Mouse (Mus musculus) olfactory bulb, adult 2 months (tissue): ENCODE data around the gene Syn1.

Experiments
- CTCF ChIP-seq: fragments of 200-500 bp; IDR thresholded peaks from 2 replicates; pipeline ENCODE4 v1.5.1; 2012; ENCODE audit warnings: low read depth, mild to moderate bottlenecking, low read length, moderate library complexity; ENCODE audit not compliant: insufficient read depth
- POLR2A ChIP-seq: fragments of 200-500 bp; IDR thresholded peaks from 2 replicates; pipeline ENCODE4 v1.6.1; 2012; ENCODE audit warnings: mild to moderate bottlenecking, low read depth, low read length, moderate library complexity; ENCODE audit not compliant: insufficient read depth

DNA sequence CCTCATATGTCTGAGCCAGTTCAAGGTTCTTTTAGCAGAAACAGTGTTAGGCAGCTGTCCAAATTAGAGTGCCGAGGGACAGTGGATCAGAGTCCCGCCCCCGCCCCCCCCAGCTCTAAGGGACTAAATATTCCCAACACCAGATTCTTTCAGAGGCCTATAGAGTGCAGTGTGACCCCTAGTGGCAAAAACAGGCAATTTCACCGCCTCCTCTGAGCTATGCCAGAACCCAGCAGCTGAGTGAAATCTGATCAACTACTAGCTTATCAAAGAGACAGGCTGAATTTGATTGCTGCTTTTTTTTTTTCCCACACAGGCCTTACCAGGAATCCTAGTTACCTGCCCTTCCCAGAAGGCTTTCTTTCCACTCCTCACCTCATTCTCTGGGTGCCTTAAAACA lies 25.3 kb upstream of the Syn1 start:
- TF ChIP-seq POLR2A (no peak), CTCF (no peak)
